Mouse (Mus musculus): Measurements from ENCODE around the gene Ankrd33. TPM values are rescaled to one million over a fixed set of nuclear protein-coding genes. Genes with fewer than 3 reads are reported as not detected.

The Ankrd33 gene
- polyA plus RNA-seq, 1 experiment from 2014 or later, result not detected

- no peaks in the 10 kb centered on the region for H3K36me3 ChIP-seq (ENCODE audit: inconsistent target)
- 95% methylated on average over 15 of the region's 15 CpGs for WGBS (ENCODE audit: missing documents)
- H3K27ac ChIP-seq, result no peak overlapping the region
- no peaks in the 10 kb centered on the region for H3K79me2 ChIP-seq (ENCODE audit: inconsistent target)
- no peak overlapping the region for H3K4me3 ChIP-seq (ENCODE audit: inconsistent target)
Observed at GRCm38 (mm10) chr15:101163056-101163458, 47.5 kb downstream of the Ankrd33 start.

GRCm38 (mm10) chr15:101163854-101164253 lies 48.3 kb downstream of the Ankrd33 start:
- Histone ChIP-seq H3K79me2 (ENCODE audit: inconsistent target) (no peaks in the 10 kb centered on the region), H3K4me3 (ENCODE audit: inconsistent target) (no peak overlapping the region)
- WGBS (ENCODE audit: missing documents), result 90% methylated on average over 5 of the region's 5 CpGs

GRCm38 (mm10) chr15:101164291-101164690 lies 48.7 kb downstream of the Ankrd33 start:
- Histone ChIP-seq H3K4me3 (ENCODE audit: inconsistent target) (no peak overlapping the region), H3K79me2 (ENCODE audit: inconsistent target) (no peaks in the 10 kb centered on the region), H3K27ac (no peak overlapping the region), H3K36me3 (ENCODE audit: inconsistent target) (no peaks in the 10 kb centered on the region)
- 90% methylated on average over 5 of the region's 5 CpGs for WGBS (ENCODE audit: missing documents)

More at GRCm38 (mm10) chr15:101163854-101164253, 48.3 kb downstream of the Ankrd33 start:
- H3K27ac ChIP-seq, result no peak overlapping the region
- H3K36me3 ChIP-seq (ENCODE audit: inconsistent target), result no peaks in the 10 kb centered on the region

- 63% methylated on average over 16 of the region's 16 CpGs for WGBS (ENCODE audit: missing documents)
- Histone ChIP-seq H3K4me3 (ENCODE audit: inconsistent target) (no peak overlapping the region), H3K27ac (no peak overlapping the region), H3K36me3 (ENCODE audit: inconsistent target) (no peaks in the 10 kb centered on the region), H3K79me2 (ENCODE audit: inconsistent target) (no peaks in the 10 kb centered on the region)
Observed at GRCm38 (mm10) chr15:101165658-101166437, 50.3 kb downstream of the Ankrd33 start.

- no peaks in the 10 kb centered on the region for H3K36me3 ChIP-seq (ENCODE audit: inconsistent target)
- H3K4me3 ChIP-seq (ENCODE audit: inconsistent target), result no peak overlapping the region
- 85% methylated on average over 7 of the region's 11 CpGs for WGBS (ENCODE audit: missing documents)
Observed at GRCm38 (mm10) chr15:101167553-101167952, 52.0 kb downstream of the Ankrd33 start.

More at GRCm38 (mm10) chr15:101167553-101167952, 52.0 kb downstream of the Ankrd33 start:
- Histone ChIP-seq H3K79me2 (ENCODE audit: inconsistent target) (no peaks in the 10 kb centered on the region), H3K27ac (no peak overlapping the region)

Other genes starting within 250 kb of the Ankrd33 start
- not detected in 3 replicates for gene Scn8a, start 245.9 kb upstream of the Ankrd33 start, polyA plus RNA-seq (2018)
- not detected in 3 replicates for gene Gm47841, start 68.4 kb upstream of the Ankrd33 start, polyA plus RNA-seq (2018)
- gene Fignl2, start 37.2 kb upstream of the Ankrd33 start, polyA plus RNA-seq (2018), result 0.98 to 1.4 TPM (median 1.1 TPM) in 3 replicates
- 8.7 to 12.6 TPM (median 11.5 TPM) in 3 replicates for gene Acvrl1, start 12.8 kb downstream of the Ankrd33 start, polyA plus RNA-seq (2018)
- gene Acvr1b, start 58.3 kb downstream of the Ankrd33 start, polyA plus RNA-seq (2018), result 13.7 to 15.7 TPM (median 14.6 TPM) in 3 replicates
- 0.26 to 0.36 TPM in 2 of 3 replicates, not detected in the other for gene Grasp, start 108.4 kb downstream of the Ankrd33 start, polyA plus RNA-seq (2018)
- 6.1 to 9.4 TPM (median 7.1 TPM) in 3 replicates for gene Nr4a1, start 138.5 kb downstream of the Ankrd33 start, polyA plus RNA-seq (2018)
- gene Atg101, start 168.5 kb downstream of the Ankrd33 start, polyA plus RNA-seq (2018), result 19.7 to 26.3 TPM (median 22.9 TPM) in 3 replicates
- not detected in 3 replicates for gene 6030408B16Rik, start 177.5 kb downstream of the Ankrd33 start, polyA plus RNA-seq (2018)

All from macrophage (primary cell).